Mouse (Mus musculus): ENCODE data around the gene Pdcd7.

GRCm38 (mm10) chr9:65404331-65405183 is 58.7 kb downstream of the Pdcd7 start:
- TF ChIP-seq MAFK (IDR thresholded peaks at IDR 0.05; ENCODE audit: insufficient read depth, low read depth, low read length) (no peak), HCFC1 (IDR thresholded peaks at IDR 0.05; ENCODE audit: borderline replicate concordance, insufficient read depth, low read length) (no peak), ZNF384 (IDR thresholded peaks at IDR 0.05; ENCODE audit: low read depth, low read length) (no peak)
